Mouse (Mus musculus) liver, postnatal 0 days (tissue): Measurements from ENCODE around the gene Cryzl1.

Experiments
- CTCF ChIP-seq: sonication (generic); IDR thresholded peaks from 2 replicates; pipeline ENCODE4 v1.5.1; 2016; ENCODE audit warnings: antibody characterized with exemption, low read depth
- EP300 ChIP-seq: IDR thresholded peaks from 2 replicates; pipeline ENCODE4 v1.6.1; 2016; ENCODE audit warnings: antibody characterized with exemption, low read depth, mild to moderate bottlenecking

DNA sequence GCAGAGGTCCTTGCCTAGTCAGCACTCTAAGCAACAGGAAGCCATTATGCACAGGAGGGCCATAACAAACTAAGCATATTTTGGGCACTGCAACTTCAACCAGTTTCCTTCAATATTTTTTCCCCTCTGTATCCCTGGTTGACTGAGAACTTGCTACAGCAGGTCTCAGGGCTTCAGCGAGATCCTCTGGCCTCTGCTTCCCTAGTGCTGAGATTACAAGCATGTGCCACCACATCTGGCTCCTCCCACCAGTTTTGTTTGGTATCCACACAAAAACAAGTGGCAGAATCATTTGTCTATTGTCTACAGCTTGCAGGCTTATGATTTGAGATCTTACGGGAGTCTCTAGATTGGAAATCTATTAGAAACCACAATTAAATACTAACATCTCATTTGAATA is 83.9 kb downstream of the Cryzl1 start:
- TF ChIP-seq EP300, result no peak
- no peak for TF ChIP-seq CTCF
